Mouse (Mus musculus): ENCODE measurements around the gene Gm9970. TPM values are rescaled to one million over a fixed set of nuclear protein-coding genes. Genes with fewer than 3 reads are reported as not detected.
A peak's percentile ranks its signal among the peaks of the same experiment; 100 is the strongest.

The Gm9970 gene
- polyA plus RNA-seq, 1 experiment from 2014 or later, result 1.2 TPM

DNA sequence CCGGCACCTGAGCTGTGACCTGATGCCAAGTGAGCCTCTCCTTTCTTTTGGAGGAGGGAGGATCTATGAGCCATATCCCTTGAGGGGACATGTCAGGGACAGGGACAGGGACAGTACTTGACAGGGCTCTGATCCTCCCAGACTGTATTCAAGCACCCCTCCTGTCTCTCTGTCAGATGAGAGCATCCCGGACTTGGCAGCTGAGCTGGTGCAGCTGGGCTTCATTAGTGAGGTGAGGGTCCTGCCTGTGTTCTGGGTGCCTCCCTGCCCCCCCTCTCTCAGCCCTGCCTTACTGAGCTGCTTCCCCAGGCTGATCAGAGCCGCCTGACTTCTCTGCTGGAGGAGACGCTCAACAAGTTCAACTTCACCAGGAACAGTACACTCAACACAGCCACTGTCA is 9.7 kb upstream of the Gm9970 start:
- no peak for ATAC-seq (ENCODE audit: insufficient read depth, low FRiP score, low TSS enrichment)
- 69% methylated on average over 4 of the region's 4 CpGs for WGBS
- peak overlapping the region; percentile 6; the same call in 1 of the 2 replicates for H3K4me3 ChIP-seq (ENCODE audit: low read depth, low read length)

GRCm38 (mm10) chr5:31242191-31242590 is 1.2 kb upstream of the Gm9970 start:
- 38% methylated on average over 10 of the region's 10 CpGs for WGBS

More for the DNA sequence above, 9.7 kb upstream of the Gm9970 start:
- Histone ChIP-seq H3K4me2 (ENCODE audit: low read depth) (no peak overlapping the region), H3K27ac (ENCODE audit: low read depth, low read length) (no peak overlapping the region), H3K36me3 (ENCODE audit: control insufficient read depth, insufficient read depth, low read length) (peaks cover 25% of the 10 kb centered on the region), H3K9me3 (ENCODE audit: control insufficient read depth, low read length) (no peaks in the 10 kb centered on the region), H3K9ac (ENCODE audit: low read length) (no peak overlapping the region), H3K4me1 (ENCODE audit: control insufficient read depth, insufficient read depth, low read length) (peaks cover 9% of the 10 kb centered on the region; the same call in 1 of the 2 replicates), H3K27me3 (ENCODE audit: control insufficient read depth, insufficient read depth, low read length) (no peaks in the 10 kb centered on the region)
- DNase-seq (ENCODE audit: low spot score), result no peak

DNA sequence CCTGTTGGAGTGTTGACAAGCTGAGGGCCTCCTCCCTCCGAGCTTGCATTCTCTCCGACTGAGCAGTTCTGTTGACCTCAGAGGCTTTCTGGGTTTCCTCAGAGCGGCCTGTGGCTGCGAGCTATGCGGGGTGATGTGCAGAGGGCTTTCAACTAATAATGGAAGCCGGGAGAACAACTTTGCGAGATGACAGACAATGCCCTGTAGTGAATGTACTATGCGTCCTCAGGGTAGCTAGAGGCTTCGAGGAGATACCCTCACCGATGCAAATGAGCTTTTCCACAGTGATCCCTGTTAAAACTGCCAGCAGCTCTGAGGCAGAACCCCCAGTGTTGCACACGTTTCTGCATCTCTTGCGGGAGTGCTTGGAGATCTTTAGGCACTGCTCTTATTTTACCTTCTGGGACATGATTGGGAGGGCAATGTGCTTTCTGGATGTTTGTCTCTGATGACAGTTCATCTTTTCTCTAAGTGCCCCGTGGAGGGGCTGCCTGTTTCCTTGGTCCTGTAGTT is 546 bp upstream of the Gm9970 start:
- peak overlapping the region; percentile 92 for H3K4me2 ChIP-seq (ENCODE audit: low read depth)
- ATAC-seq (ENCODE audit: insufficient read depth, low FRiP score, low TSS enrichment) (no peak), DNase-seq (ENCODE audit: low spot score) (no peak)
- peaks cover 7% of the 10 kb centered on the region for H3K4me1 ChIP-seq (ENCODE audit: control insufficient read depth, insufficient read depth, low read length)
- H3K9ac ChIP-seq (ENCODE audit: low read length), result peak overlapping the region; percentile 73
- WGBS, result 1% methylated on average over 13 of the region's 13 CpGs
- peak overlapping the region; percentile 67 for H3K4me3 ChIP-seq (ENCODE audit: low read depth, low read length)
- H3K27ac ChIP-seq (ENCODE audit: low read depth, low read length), result peak overlapping the region; percentile 96
- H3K27me3 ChIP-seq (ENCODE audit: control insufficient read depth, insufficient read depth, low read length), result no peaks in the 10 kb centered on the region
- peaks cover 2% of the 10 kb centered on the region; the same call in 1 of the 2 replicates for H3K36me3 ChIP-seq (ENCODE audit: control insufficient read depth, insufficient read depth, low read length)
- H3K9me3 ChIP-seq (ENCODE audit: control insufficient read depth, low read length), result no peaks in the 10 kb centered on the region

More at GRCm38 (mm10) chr5:31242191-31242590, 1.2 kb upstream of the Gm9970 start:
- ATAC-seq (ENCODE audit: insufficient read depth, low FRiP score, low TSS enrichment) (no peak), DNase-seq (ENCODE audit: low spot score) (no peak)
- peak overlapping the region; percentile 92 for H3K4me2 ChIP-seq (ENCODE audit: low read depth)
- peaks cover 2% of the 10 kb centered on the region; the same call in 1 of the 2 replicates for H3K36me3 ChIP-seq (ENCODE audit: control insufficient read depth, insufficient read depth, low read length)
- H3K4me1 ChIP-seq (ENCODE audit: control insufficient read depth, insufficient read depth, low read length), result peaks cover 7% of the 10 kb centered on the region
- peak overlapping the region; percentile 73 for H3K9ac ChIP-seq (ENCODE audit: low read length)
- no peaks in the 10 kb centered on the region for H3K27me3 ChIP-seq (ENCODE audit: control insufficient read depth, insufficient read depth, low read length)
- no peaks in the 10 kb centered on the region for H3K9me3 ChIP-seq (ENCODE audit: control insufficient read depth, low read length)
- peak overlapping the region; percentile 67 for H3K4me3 ChIP-seq (ENCODE audit: low read depth, low read length)
- H3K27ac ChIP-seq (ENCODE audit: low read depth, low read length), result no peak overlapping the region

GRCm38 (mm10) chr5:31226641-31227040 is 14.4 kb downstream of the Gm9970 start:
- 85% methylated on average over 1 of the region's 1 CpGs for WGBS
- no peak for ATAC-seq (ENCODE audit: insufficient read depth, low FRiP score, low TSS enrichment)

DNA sequence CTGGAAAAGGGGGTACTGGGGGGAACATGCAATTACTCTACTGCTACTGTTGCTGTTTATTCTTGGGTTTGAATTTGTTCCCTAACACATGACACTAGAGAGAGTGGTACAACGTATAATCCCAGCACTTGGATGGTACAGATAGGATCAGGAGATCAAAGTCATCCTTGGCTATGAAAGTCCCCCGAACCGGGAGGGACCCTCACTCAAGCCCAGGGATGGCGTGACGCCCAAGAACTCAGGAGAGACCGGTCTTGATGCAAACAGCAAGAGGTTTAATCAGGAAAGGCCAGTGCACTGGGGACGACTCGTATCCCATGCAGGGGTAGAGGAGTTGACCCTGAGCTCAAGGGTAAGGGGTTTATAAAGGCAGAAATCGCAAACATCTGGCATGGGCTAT is 18.3 kb downstream of the Gm9970 start:
- no peaks in the 10 kb centered on the region for H3K9me3 ChIP-seq (ENCODE audit: control insufficient read depth, low read length)
- no peak overlapping the region for H3K27ac ChIP-seq (ENCODE audit: low read depth, low read length)
- DNase-seq (ENCODE audit: low spot score), result no peak
- no peak overlapping the region for H3K4me2 ChIP-seq (ENCODE audit: low read depth)
- H3K4me3 ChIP-seq (ENCODE audit: low read depth, low read length), result no peak overlapping the region
- no peaks in the 10 kb centered on the region for H3K4me1 ChIP-seq (ENCODE audit: control insufficient read depth, insufficient read depth, low read length)
- WGBS, result 93% methylated on average over 9 of the region's 9 CpGs
- no peak overlapping the region for H3K9ac ChIP-seq (ENCODE audit: low read length)
- no peaks in the 10 kb centered on the region for H3K27me3 ChIP-seq (ENCODE audit: control insufficient read depth, insufficient read depth, low read length)
- ATAC-seq (ENCODE audit: insufficient read depth, low FRiP score, low TSS enrichment), result no peak
- no peaks in the 10 kb centered on the region for H3K36me3 ChIP-seq (ENCODE audit: control insufficient read depth, insufficient read depth, low read length)

More at GRCm38 (mm10) chr5:31226641-31227040, 14.4 kb downstream of the Gm9970 start:
- no peak overlapping the region for H3K4me2 ChIP-seq (ENCODE audit: low read depth)
- H3K36me3 ChIP-seq (ENCODE audit: control insufficient read depth, insufficient read depth, low read length), result no peaks in the 10 kb centered on the region
- no peaks in the 10 kb centered on the region for H3K27me3 ChIP-seq (ENCODE audit: control insufficient read depth, insufficient read depth, low read length)
- H3K9ac ChIP-seq (ENCODE audit: low read length), result no peak overlapping the region
- no peaks in the 10 kb centered on the region for H3K4me1 ChIP-seq (ENCODE audit: control insufficient read depth, insufficient read depth, low read length)
- H3K27ac ChIP-seq (ENCODE audit: low read depth, low read length), result no peak overlapping the region
- no peaks in the 10 kb centered on the region for H3K9me3 ChIP-seq (ENCODE audit: control insufficient read depth, low read length)
- H3K4me3 ChIP-seq (ENCODE audit: low read depth, low read length), result no peak overlapping the region
- DNase-seq (ENCODE audit: low spot score), result no peak

DNA sequence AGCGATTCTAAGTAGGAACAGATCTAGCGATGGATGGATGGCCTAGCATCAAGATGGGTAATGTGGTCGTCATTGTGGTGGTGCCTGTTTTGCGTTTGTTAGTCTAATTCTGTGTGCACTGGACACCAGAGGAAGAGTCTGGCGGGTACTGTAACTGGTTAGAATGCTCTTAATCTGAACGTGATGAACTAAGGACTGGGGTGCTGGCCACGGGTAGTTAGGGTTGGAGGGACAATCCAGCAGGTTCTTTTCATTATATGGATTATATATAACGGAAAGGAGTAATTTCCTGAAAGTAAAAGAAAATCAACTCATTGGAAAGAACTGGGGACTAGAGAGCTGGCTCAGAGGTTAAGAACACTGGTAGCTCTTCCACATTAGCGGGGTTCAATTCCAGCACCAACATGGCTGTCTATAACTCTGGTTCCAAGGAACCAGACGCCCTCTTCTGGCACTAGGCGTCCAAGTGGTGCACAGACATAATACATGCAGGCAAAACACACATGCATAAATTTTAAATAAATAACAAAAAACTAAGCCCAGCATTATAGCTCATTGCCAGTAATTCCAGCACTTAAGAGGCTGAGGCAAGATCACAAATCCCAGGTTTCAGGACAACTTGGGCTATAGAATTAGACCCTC is 19.6 kb downstream of the Gm9970 start:
- no peaks in the 10 kb centered on the region for H3K27me3 ChIP-seq (ENCODE audit: control insufficient read depth, insufficient read depth, low read length)
- DNase-seq (ENCODE audit: low spot score) (peak; percentile 58), ATAC-seq (ENCODE audit: insufficient read depth, low FRiP score, low TSS enrichment) (peak; percentile 28; the same call in 1 of the 2 replicates)
- H3K36me3 ChIP-seq (ENCODE audit: control insufficient read depth, insufficient read depth, low read length), result no peaks in the 10 kb centered on the region
- peak overlapping the region; percentile 93 for H3K9ac ChIP-seq (ENCODE audit: low read length)
- peak overlapping the region; percentile 84 for H3K4me2 ChIP-seq (ENCODE audit: low read depth)
- H3K9me3 ChIP-seq (ENCODE audit: control insufficient read depth, low read length), result no peaks in the 10 kb centered on the region
- peak overlapping the region; percentile 84 for H3K4me3 ChIP-seq (ENCODE audit: low read depth, low read length)
- peak overlapping the region; percentile 84 for H3K27ac ChIP-seq (ENCODE audit: low read depth, low read length)
- H3K4me1 ChIP-seq (ENCODE audit: control insufficient read depth, insufficient read depth, low read length), result peaks cover 2% of the 10 kb centered on the region; the same call in 1 of the 2 replicates
- WGBS, result 18% methylated on average over 11 of the region's 11 CpGs

DNA sequence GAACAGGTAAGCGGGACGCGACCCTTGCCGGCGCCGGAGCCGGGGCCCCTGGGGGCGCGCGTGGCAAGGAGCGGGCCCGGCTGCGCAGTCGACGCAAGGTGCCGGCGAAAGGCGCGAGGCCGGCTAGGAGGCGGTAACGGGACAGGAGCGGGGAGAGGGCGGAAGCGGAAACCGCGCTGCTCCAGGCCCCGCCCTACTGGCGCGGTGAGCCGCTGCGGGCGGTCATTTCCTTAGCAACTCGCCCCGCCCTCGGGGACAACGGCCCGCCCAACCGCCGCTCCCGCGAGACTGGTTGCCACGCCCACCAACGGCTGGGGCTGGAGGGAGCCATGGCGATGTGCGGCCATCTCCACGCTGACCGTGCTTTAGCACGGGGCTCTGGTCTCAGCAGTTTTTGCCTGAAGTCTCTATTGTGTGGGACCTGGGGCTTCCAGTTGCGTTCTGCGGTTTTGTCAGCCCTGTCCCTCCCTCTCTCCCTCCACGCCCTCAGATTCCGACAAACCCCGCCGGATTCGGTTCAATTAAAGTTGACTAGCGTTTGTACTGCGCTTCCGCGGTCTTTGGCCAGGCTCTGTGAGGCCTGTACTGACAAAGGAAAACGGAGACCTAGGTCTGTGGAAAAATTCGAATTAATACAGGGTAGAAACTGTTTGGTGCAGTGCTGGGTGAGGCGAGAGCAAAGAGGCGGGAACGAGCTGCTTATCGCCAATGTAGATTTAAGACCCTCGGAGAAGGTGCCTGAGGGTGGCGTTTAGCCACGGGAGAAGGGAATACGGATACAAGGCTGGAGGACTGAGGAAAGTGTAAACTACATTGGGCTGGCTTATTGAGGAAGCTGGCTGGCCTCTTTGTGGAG is 20.4 kb downstream of the Gm9970 start, which contains the start of gene Ppm1g:
Gene Ppm1g (minus strand): TSS at position 240 of the 856 bp plus-strand sequence.
- H3K4me3 ChIP-seq (ENCODE audit: low read depth, low read length), result peak within 1 kb of the TSS; percentile 84
- peak within 1 kb of the TSS; percentile 84 for H3K27ac ChIP-seq (ENCODE audit: low read depth, low read length)
- peak; percentile 92 for ATAC-seq (ENCODE audit: insufficient read depth, low FRiP score, low TSS enrichment)
- H3K9ac ChIP-seq (ENCODE audit: low read length), result peak within 1 kb of the TSS; percentile 93
- no peaks in the 10 kb centered on the region for H3K36me3 ChIP-seq (ENCODE audit: control insufficient read depth, insufficient read depth, low read length)
- H3K9me3 ChIP-seq (ENCODE audit: control insufficient read depth, low read length), result no peaks in the 10 kb centered on the region
- WGBS, result 0% methylated on average over 70 of the region's 70 CpGs
- no peaks in the 10 kb centered on the region for H3K27me3 ChIP-seq (ENCODE audit: control insufficient read depth, insufficient read depth, low read length)
- H3K4me1 ChIP-seq (ENCODE audit: control insufficient read depth, insufficient read depth, low read length), result peaks cover 2% of the 10 kb centered on the region; the same call in 1 of the 2 replicates
- peak; percentile 98 for DNase-seq (ENCODE audit: low spot score)
- peak within 1 kb of the TSS; percentile 84 for H3K4me2 ChIP-seq (ENCODE audit: low read depth)

GRCm38 (mm10) chr5:31219911-31220447 is 21.1 kb downstream of the Gm9970 start:
- Histone ChIP-seq H3K36me3 (ENCODE audit: control insufficient read depth, insufficient read depth, low read length) (no peaks in the 10 kb centered on the region), H3K4me3 (ENCODE audit: low read depth, low read length) (peak overlapping the region; percentile 84), H3K9ac (ENCODE audit: low read length) (peak overlapping the region; percentile 93), H3K4me2 (ENCODE audit: low read depth) (peak overlapping the region; percentile 84), H3K4me1 (ENCODE audit: control insufficient read depth, insufficient read depth, low read length) (peaks cover 2% of the 10 kb centered on the region; the same call in 1 of the 2 replicates), H3K27ac (ENCODE audit: low read depth, low read length) (peak overlapping the region; percentile 84), H3K27me3 (ENCODE audit: control insufficient read depth, insufficient read depth, low read length) (no peaks in the 10 kb centered on the region), H3K9me3 (ENCODE audit: control insufficient read depth, low read length) (no peaks in the 10 kb centered on the region)
- peak; percentile 77 for ATAC-seq (ENCODE audit: insufficient read depth, low FRiP score, low TSS enrichment)
- no peak for DNase-seq (ENCODE audit: low spot score)
- under 1% methylated on average over 40 of the region's 40 CpGs for WGBS

All from neural tube, embryonic 11.5 days (tissue).